Mouse (Mus musculus) mature B cell (primary cell): Measurements from ENCODE around the gene Gpd2.

Source experiments
- in situ Hi-C: fragments of 300-500 bp; cut with MboI; formaldehyde crosslinking; loops from 2 replicates; pipeline ENCODE4 v1.14.3; 2019

Gene Gpd2

GRCm38 (mm10) chr2:57250113-57250512 lies 12.7 kb downstream of the Gpd2 start:
- in situ Hi-C loops: no loop called here

GRCm38 (mm10) chr2:57251636-57252317 lies 14.3 kb downstream of the Gpd2 start:
- in situ Hi-C loops: no loop called here

DNA sequence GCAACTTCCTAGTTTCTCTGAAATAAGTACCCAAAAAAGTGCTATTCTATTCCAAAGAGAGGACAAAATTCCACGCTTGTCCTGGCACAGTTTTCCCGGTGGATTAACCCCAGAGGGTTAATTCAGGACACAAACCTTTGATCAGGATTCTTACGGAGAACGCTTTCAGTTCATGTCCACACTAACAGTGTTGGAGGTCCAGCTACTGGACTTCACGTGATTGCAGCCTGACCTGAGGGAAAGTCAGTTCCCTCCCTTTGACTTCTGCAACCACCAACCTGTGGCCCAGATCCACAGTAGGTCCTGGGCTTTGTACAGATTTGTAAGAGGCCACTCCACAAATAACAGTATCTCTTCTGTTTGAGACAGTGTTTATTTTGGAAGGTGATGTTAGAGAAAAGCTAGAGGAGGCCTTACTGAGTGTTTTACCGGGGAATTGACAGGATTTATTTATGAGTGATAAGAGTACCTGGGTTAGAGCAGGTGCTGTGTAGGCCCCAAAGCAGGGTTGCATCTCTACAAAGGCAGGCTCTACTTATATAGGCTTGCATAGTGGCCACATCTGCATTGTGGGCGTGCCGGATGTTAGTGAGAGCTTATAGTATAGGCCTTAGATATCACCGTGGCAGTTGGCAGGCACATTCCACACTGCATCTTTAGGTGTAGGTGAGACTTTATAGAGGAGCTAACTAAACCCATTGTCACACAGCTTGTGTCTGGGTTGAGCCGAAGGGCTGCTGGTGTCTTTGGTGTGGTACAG lies 15.3 kb downstream of the Gpd2 start:
- in situ Hi-C loops: no loop called here

GRCm38 (mm10) chr2:57254267-57254666 lies 16.8 kb downstream of the Gpd2 start:
- in situ Hi-C loops: no loop called here

DNA sequence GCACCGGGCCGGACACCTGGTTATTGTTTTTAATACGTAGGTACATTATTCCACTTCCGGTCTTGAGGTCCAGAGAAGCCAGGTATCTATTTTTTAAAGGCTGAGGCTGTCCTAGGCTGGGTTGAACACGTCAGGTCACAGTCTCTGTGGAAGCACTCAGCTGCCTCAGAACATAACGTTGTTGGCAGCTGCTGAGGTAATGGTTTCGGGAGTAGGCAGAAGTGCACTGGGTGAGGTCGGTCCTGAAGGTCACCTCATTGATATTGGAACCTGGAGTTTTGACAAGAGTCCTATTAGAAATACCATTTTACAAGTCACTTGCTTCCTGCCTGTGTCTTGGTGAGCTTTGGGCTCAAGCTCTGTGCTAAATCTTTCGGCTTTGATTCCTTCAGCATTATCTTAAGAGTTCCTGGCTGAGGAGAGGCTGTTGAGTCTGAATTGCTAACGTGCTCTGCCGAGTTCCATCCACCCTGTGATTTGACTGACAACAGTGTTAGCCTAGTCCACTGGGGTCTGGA lies 17.8 kb downstream of the Gpd2 start:
- in situ Hi-C loops: no loop called here

GRCm38 (mm10) chr2:57255836-57256235 lies 18.4 kb downstream of the Gpd2 start:
- in situ Hi-C loops: no loop called here

GRCm38 (mm10) chr2:57256459-57256858 lies 19.0 kb downstream of the Gpd2 start:
- in situ Hi-C loops: no loop called here

GRCm38 (mm10) chr2:57261286-57262077 lies 24.0 kb downstream of the Gpd2 start:
- in situ Hi-C loops: no loop called here

GRCm38 (mm10) chr2:57263431-57263830 lies 26.0 kb downstream of the Gpd2 start:
- in situ Hi-C loops: no loop called here

DNA sequence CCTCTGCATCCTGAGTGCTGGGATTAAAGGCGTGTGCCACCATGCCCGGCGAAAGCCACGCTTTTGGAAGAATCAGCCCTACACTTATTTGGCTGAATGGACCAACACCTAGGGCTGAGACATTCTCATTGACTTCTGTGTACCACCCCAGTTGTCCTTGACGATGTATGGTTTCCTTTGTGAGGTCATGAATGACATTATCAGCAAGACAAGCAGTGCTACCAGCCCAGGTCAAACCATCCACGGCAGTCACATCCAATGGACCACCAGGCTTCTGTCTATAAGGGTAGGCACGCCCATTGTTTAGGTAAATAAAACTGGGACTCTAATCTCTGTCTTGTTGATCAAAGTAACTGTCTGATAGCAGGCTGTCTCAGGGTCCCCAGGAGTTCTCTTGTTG lies 27.5 kb downstream of the Gpd2 start:
- in situ Hi-C loops: no loop called here

- in situ Hi-C loops: no loop called here
Observed at GRCm38 (mm10) chr2:57266679-57267393, 29.4 kb downstream of the Gpd2 start.

GRCm38 (mm10) chr2:57267394-57267716 lies 29.9 kb downstream of the Gpd2 start:
- in situ Hi-C loops: no loop called here

DNA sequence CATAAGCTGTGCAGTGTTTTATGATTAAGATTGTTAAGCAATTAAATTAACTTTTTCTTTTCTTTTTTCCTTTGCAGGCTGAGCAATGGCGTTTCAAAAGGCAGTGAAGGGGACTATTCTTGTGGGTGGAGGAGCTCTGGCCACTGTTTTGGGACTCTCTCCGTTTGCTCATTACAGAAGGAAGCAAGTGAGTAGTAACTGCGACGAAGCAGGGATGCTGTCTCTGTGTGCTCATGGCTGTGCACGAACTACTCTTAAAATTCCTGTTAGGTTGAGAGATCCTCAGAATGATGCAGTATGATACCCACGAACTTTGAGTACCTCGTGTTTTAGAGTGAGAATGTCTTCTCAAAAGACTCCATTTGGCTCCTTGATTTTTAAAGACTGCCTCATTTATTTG lies 30.5 kb downstream of the Gpd2 start:
- in situ Hi-C loops: no loop called here

- in situ Hi-C loops: no loop called here
Observed at GRCm38 (mm10) chr2:57268839-57269238, 31.4 kb downstream of the Gpd2 start.

GRCm38 (mm10) chr2:57269690-57270435 lies 32.4 kb downstream of the Gpd2 start:
- in situ Hi-C loops: no loop called here

DNA sequence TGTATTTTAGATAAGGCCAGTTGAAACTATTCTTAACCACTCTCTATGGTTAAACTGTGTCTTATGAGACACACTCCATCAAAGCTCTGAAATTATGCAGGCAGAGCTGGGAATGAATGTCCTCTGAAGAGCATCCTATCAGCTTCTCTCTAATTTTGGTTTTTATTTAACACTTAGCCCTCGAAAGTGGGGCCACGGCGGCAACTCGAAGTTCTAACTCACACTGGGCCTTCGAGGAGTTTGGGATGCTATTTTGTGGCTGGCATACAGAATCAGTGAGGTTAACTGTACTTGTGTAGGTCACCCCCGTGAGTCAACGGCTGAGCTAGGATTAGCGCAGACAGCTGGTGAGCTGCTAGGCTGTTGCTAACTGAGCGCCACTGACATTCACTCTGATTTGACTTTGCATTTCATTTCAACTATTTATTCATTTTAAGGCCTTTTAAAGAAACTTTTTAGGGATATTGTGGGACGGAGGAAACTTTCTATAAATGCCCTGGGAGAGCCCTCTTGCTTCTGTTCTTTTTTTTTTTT lies 42.8 kb downstream of the Gpd2 start:
- in situ Hi-C loops: no loop called here

DNA sequence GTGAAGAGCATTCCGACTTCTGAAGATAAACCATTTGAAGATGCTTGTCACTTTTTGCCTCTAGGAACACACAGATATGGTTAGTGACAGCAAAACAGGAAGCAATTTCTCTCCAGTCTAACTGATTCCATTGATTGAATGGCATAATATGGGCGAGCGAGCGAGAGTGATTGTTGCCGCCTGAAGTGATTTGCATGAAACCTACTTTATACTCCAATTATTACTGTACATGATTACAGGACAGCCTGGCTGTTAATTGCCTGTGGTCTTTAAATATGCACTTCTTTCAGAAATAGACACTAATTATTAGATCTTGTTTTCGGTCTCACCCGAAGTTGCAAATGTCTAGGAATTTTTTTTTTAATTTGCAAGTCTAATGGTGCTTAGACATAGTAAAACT lies 46.4 kb downstream of the Gpd2 start:
- in situ Hi-C loops: no loop called here

GRCm38 (mm10) chr2:57285197-57285596 lies 47.8 kb downstream of the Gpd2 start:
- in situ Hi-C loops: no loop called here

DNA sequence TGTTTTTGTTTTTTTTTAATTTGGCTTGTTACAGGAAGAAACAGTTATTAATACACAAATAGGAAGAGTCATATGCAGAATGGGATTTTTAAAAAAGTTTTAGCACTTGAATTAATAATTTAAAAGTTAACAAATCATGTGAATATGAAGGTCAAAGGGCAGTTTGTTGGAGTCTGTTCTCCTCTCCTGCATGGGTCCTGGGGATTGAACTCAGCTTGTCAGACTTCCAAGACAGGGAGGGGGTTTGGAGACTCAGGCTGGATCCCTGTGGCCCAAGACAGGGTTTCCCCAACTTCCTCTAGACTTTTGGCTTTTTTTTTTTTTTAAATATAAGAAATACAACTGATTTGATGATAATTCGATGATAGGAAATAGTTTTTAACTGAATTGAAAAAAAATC lies 50.6 kb downstream of the Gpd2 start:
- in situ Hi-C loops: no loop called here

DNA sequence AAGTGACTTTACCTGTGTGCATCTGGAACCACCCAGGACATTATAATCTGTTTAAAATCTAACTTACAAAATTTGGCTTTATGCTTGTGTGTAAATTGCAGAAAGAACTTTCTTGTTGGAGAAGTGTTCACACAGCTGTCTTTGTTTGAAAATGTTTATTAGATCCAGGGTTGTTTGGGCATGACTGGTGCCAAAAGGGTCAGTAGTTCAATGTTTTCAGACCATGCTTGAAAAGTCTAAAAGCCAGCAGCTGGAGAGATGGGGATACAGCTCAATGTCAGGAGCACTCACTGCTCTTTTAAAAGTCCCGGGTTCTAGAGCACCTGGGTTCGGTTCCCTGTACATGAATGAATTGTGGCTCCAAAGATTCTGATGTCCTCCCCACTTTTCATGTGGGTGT lies 56.1 kb downstream of the Gpd2 start:
- in situ Hi-C loops: no loop called here

DNA sequence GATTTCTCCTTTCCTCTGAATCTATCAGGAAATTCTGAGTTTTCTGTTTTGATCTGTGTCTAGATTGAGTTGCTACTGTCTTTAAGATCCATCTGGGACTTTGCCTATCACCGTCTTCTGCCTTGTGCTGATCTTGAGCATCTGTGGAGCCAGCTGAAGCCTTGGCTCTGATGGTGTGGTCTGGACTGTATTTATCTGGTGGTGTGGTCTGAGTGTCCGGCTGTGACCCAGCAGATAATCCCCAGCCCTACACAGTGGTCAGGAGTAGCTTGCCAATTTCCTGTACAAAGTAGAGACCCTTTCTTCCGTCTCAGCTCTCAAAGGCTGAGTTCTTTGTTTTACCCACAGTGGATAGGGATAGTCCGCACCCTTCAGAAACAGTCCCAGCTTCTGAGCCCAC lies 58.6 kb downstream of the Gpd2 start:
- in situ Hi-C loops: no loop called here
